ENCODE assay signal across 17 mouse cellular contexts in the genomic region with DNA sequence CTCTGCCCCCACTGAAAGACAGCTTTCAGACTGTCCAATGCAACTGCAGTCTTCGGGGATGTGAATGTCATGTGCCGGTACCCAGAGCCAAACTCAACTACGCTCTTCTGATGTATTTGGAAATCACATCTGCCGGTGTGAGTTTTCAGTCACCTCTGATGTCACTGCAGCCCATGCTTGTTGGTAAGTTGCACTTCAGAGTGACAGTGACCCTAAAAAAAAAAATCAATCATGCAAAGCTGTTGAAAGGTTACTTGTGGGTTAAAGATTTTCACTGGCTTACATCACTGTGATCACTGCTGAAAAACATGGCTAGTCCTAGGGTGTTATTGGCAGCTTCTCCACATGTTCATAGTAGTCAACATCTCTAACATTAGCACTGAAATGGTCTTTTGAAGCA. TPM values are rescaled to one million over a fixed set of nuclear protein-coding genes. Genes with fewer than 3 reads are reported as not detected.
"Had no signal": no experiment of that assay in that cellular context is flagged by ENCODE, and none has a peak within 500 bp of the region (broad histone marks: within the 10 kb centered on the region; RNA-seq: fewer than 3 reads in every experiment).

No protein-coding gene starts in this region.

- H3K27me3 ChIP-seq: neural tube, embryonic 13.5 days; neural tube, embryonic 15.5 days; stomach, embryonic 15.5 days had no signal

- H3K9ac ChIP-seq: neural tube, embryonic 13.5 days; neural tube, embryonic 15.5 days; stomach, embryonic 15.5 days had no signal

- H3K27ac ChIP-seq: neural tube, embryonic 13.5 days; neural tube, embryonic 15.5 days; stomach, embryonic 15.5 days; stomach, postnatal 0 days had no signal

- H3K4me1 ChIP-seq: neural tube, embryonic 13.5 days; neural tube, embryonic 15.5 days; stomach, embryonic 15.5 days had no signal

- H3K4me2 ChIP-seq: neural tube, embryonic 13.5 days; neural tube, embryonic 15.5 days; stomach, embryonic 15.5 days had no signal

- H3K4me3 ChIP-seq: neural tube, embryonic 13.5 days; neural tube, embryonic 15.5 days; stomach, embryonic 15.5 days had no signal

- H3K9me3 ChIP-seq: neural tube, embryonic 13.5 days; neural tube, embryonic 15.5 days; stomach, embryonic 15.5 days had no signal

- DNase-seq: retina, postnatal 1 day; right cerebral cortex, adult 18-20 months; right cerebral cortex, postnatal 14 days; right cerebral cortex, postnatal 25 days; right cerebral cortex, postnatal 4 days; spleen, adult 18-20 months; thymus, adult 18-20 months; thymus, adult 2 months; thymus, postnatal 14 days; thymus, postnatal 25 days; thymus, postnatal 36 days; thymus, postnatal 4 days had no signal

- H3K36me3 ChIP-seq: neural tube, embryonic 13.5 days; neural tube, embryonic 15.5 days; stomach, embryonic 15.5 days had no signal

RNA-seq across cellular contexts. Expression of a gene that starts 28.3 kb away (rescaled TPM):
- total RNA-seq: neutrophil, adult 5-6 weeks had no signal
